Mouse (Mus musculus): Measurements from ENCODE around the gene Stk11. TPM values are rescaled to one million over a fixed set of nuclear protein-coding genes. Genes with fewer than 3 reads are reported as not detected.

Stk11 gene
- total and polyA plus RNA-seq, 2 experiments from 2014 or later, result 15.0 to 86.4 TPM

DNA sequence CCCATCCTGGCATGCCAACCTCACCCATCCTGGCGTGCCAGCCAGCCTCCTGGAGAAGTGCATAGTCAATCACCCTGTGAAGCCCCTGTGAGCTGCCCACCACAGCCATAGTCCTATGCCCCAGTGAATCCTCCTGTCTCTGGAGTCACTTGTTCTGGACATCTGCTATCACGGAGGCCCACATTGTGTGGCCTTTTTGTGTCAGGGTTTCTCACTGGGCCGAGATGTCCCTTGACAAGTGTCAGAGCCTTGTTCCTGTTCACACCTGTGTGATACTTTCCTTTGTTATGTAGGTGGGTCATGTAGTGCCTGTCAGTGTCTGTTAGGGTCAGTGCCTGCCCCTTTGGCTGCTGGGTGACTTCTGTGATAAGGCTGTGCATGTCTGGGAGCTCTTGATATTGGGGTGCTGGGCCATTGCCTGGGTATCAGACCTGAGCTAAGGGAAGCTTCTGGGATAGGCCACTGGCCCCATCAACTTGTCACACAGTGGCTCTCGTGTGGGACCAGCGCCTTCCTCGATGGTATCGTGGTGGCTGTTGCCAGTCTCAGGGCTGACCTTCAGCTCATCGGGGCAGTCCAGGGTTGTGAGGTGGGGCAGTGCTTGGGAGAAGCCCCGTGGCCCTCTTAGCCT, 8.4 kb downstream of the Stk11 start:
- Histone ChIP-seq H3K9ac (replicated peaks; ENCODE audit: low read length) (0 out of 2 replicates have a peak overlapping the region, but pooled peaks have one; percentile 2), H3K36me3 (ENCODE audit: insufficient read depth, low read length) (peaks cover 26% of the 10 kb centered on the region), H3K27me3 (ENCODE audit: insufficient read depth, low read length) (no peaks in the 10 kb centered on the region), H3K27ac (no peak overlapping the region), H3K4me3 (ENCODE audit: low read length) (no peak overlapping the region), H3K4me1 (ENCODE audit: insufficient read depth, low read length) (no peaks in the 10 kb centered on the region), H3K9me3 (ENCODE audit: low read length) (no peaks in the 10 kb centered on the region), H3K4me2 (ENCODE audit: low read depth, low read length) (no peak overlapping the region)
- no peak for TF ChIP-seq CTCF (IDR thresholded peaks at IDR 0.05; ENCODE audit: low read depth)
- DNase-seq (ENCODE audit: low spot score) (no peak), ATAC-seq (no peak)
- 89% methylated on average over 9 of the region's 9 CpGs for WGBS

- Histone ChIP-seq H3K36me3 (ENCODE audit: insufficient read depth, low read length) (peaks cover 44% of the 10 kb centered on the region), H3K9ac (replicated peaks; ENCODE audit: low read length) (no peak overlapping the region), H3K4me1 (ENCODE audit: insufficient read depth, low read length) (no peaks in the 10 kb centered on the region; the same call in 1 of the 2 replicates), H3K4me2 (ENCODE audit: low read depth, low read length) (no peak overlapping the region), H3K27me3 (ENCODE audit: insufficient read depth, low read length) (no peaks in the 10 kb centered on the region), H3K4me3 (ENCODE audit: low read length) (no peak overlapping the region), H3K27ac (no peak overlapping the region), H3K9me3 (ENCODE audit: low read length) (no peaks in the 10 kb centered on the region)
- WGBS, result 96% methylated on average over 8 of the region's 8 CpGs
- DNase-seq (ENCODE audit: low spot score) (no peak), ATAC-seq (no peak)
- TF ChIP-seq CTCF (IDR thresholded peaks at IDR 0.05; ENCODE audit: low read depth), result no peak
Measured at GRCm38 (mm10) chr10:80127920-80128319, 12.3 kb downstream of the Stk11 start.

DNA sequence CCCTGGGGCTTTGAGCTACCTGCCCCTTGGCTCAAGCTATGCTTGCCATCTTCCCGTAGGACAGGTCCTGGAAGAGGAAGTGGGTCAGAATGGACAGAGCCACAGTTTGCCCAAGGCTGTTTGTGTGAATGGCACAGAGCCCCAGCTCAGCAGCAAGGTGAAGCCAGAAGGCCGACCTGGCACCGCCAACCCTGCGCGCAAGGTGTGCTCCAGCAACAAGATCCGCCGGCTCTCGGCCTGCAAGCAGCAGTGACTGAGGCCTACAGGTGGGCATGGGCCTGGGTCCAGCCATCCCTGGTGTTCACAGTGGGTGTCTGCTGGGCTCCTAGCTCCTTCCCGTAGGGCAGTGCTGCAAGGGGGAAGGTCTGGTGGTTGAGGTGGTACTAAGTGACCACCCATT, 14.2 kb downstream of the Stk11 start:
- H3K4me1 ChIP-seq (ENCODE audit: insufficient read depth, low read length), result no peaks in the 10 kb centered on the region; the same call in 1 of the 2 replicates
- H3K4me3 ChIP-seq (ENCODE audit: low read length), result no peak overlapping the region
- 0 out of 2 replicates have a peak overlapping the region, but pooled peaks have one; percentile 3 for H3K27ac ChIP-seq
- H3K9me3 ChIP-seq (ENCODE audit: low read length), result no peaks in the 10 kb centered on the region
- H3K27me3 ChIP-seq (ENCODE audit: insufficient read depth, low read length), result no peaks in the 10 kb centered on the region
- H3K4me2 ChIP-seq (ENCODE audit: low read depth, low read length), result no peak overlapping the region
- ATAC-seq, result no peak
- no peak overlapping the region for H3K9ac ChIP-seq (replicated peaks; ENCODE audit: low read length)
- H3K36me3 ChIP-seq (ENCODE audit: insufficient read depth, low read length), result peaks cover 62% of the 10 kb centered on the region
- DNase-seq (ENCODE audit: low spot score), result no peak
- 95% methylated on average over 9 of the region's 9 CpGs for WGBS
- no peak for TF ChIP-seq CTCF (IDR thresholded peaks at IDR 0.05; ENCODE audit: low read depth)

GRCm38 (mm10) chr10:80130403-80131031, 14.9 kb downstream of the Stk11 start:
- H3K9ac ChIP-seq (replicated peaks; ENCODE audit: low read length), result no peak overlapping the region
- no peak for ATAC-seq
- H3K4me3 ChIP-seq (ENCODE audit: low read length), result no peak overlapping the region
- peak overlapping the region; percentile 26; the same call in 1 of the 2 replicates for H3K27ac ChIP-seq
- H3K4me1 ChIP-seq (ENCODE audit: insufficient read depth, low read length), result no peaks in the 10 kb centered on the region; the same call in 1 of the 2 replicates
- no peaks in the 10 kb centered on the region for H3K27me3 ChIP-seq (ENCODE audit: insufficient read depth, low read length)
- TF ChIP-seq CTCF (IDR thresholded peaks at IDR 0.05; ENCODE audit: low read depth), result no peak
- 79% methylated on average over 18 of the region's 18 CpGs for WGBS
- no peaks in the 10 kb centered on the region for H3K9me3 ChIP-seq (ENCODE audit: low read length)
- no peak overlapping the region for H3K4me2 ChIP-seq (ENCODE audit: low read depth, low read length)
- H3K36me3 ChIP-seq (ENCODE audit: insufficient read depth, low read length), result peaks cover 62% of the 10 kb centered on the region
- DNase-seq (ENCODE audit: low spot score), result no peak

GRCm38 (mm10) chr10:80131316-80131951, 15.8 kb downstream of the Stk11 start:
- 0 out of 2 replicates have a peak overlapping the region, but pooled peaks have one; percentile 16 for H3K4me2 ChIP-seq (ENCODE audit: low read depth, low read length)
- no peak overlapping the region for H3K9ac ChIP-seq (replicated peaks; ENCODE audit: low read length)
- H3K27ac ChIP-seq, result peak overlapping the region; percentile 67
- H3K4me3 ChIP-seq (ENCODE audit: low read length), result no peak overlapping the region
- H3K36me3 ChIP-seq (ENCODE audit: insufficient read depth, low read length), result peaks cover 67% of the 10 kb centered on the region
- H3K9me3 ChIP-seq (ENCODE audit: low read length), result no peaks in the 10 kb centered on the region
- peak; percentile 86 for DNase-seq (ENCODE audit: low spot score)
- WGBS, result 16% methylated on average over 55 of the region's 55 CpGs
- H3K4me1 ChIP-seq (ENCODE audit: insufficient read depth, low read length), result peaks cover 3% of the 10 kb centered on the region; the same call in 1 of the 2 replicates
- ATAC-seq, result peak; percentile 74
- H3K27me3 ChIP-seq (ENCODE audit: insufficient read depth, low read length), result no peaks in the 10 kb centered on the region
- peak; percentile 44; the same call in 1 of the 2 replicates for TF ChIP-seq CTCF (IDR thresholded peaks at IDR 0.05; ENCODE audit: low read depth)

GRCm38 (mm10) chr10:80131952-80132350, 16.3 kb downstream of the Stk11 start:
- Histone ChIP-seq H3K4me2 (ENCODE audit: low read depth, low read length) (0 out of 2 replicates have a peak overlapping the region, but pooled peaks have one; percentile 16), H3K9me3 (ENCODE audit: low read length) (no peaks in the 10 kb centered on the region), H3K36me3 (ENCODE audit: insufficient read depth, low read length) (peaks cover 62% of the 10 kb centered on the region), H3K4me3 (ENCODE audit: low read length) (no peak overlapping the region), H3K4me1 (ENCODE audit: insufficient read depth, low read length) (peaks cover 9% of the 10 kb centered on the region), H3K27ac (peak overlapping the region; percentile 67), H3K27me3 (ENCODE audit: insufficient read depth, low read length) (no peaks in the 10 kb centered on the region), H3K9ac (replicated peaks; ENCODE audit: low read length) (no peak overlapping the region)
- WGBS, result 28% methylated on average over 27 of the region's 27 CpGs
- peak; percentile 58 for DNase-seq (ENCODE audit: low spot score)
- TF ChIP-seq CTCF (IDR thresholded peaks at IDR 0.05; ENCODE audit: low read depth), result no peak
- peak; percentile 22 for ATAC-seq

Data from hindbrain, postnatal 0 days (tissue).